Mouse (Mus musculus) splenic B cell, adult 2 months (primary cell): ENCODE data around the gene Fbxw4.
"Not testable (repeated sequence)": the region's sequence is repeated elsewhere in the genome, so short reads cannot be mapped to it uniquely, and the experiment has no call there.

Experiments used
- DNase-seq: peaks from one replicate; pipeline ENCODE4 v3.0.0-alpha.2; 2011; ENCODE audit warnings: low read depth, low spot score
- H3K27me3 ChIP-seq: 2 replicates; pipeline ENCODE4 v1.6.1; 2012; ENCODE audit warnings: mild to moderate bottlenecking, low read length, moderate library complexity, mixed read lengths; ENCODE audit not compliant: control insufficient read depth, poor library complexity, insufficient read depth, severe bottlenecking
- H3K36me3 ChIP-seq: 2 replicates; pipeline ENCODE4 v1.6.1; 2012; ENCODE audit warnings: mild to moderate bottlenecking, low read length, moderate library complexity, mixed read lengths; ENCODE audit not compliant: control insufficient read depth, poor library complexity, insufficient read depth, severe bottlenecking

The Fbxw4 gene

DNA sequence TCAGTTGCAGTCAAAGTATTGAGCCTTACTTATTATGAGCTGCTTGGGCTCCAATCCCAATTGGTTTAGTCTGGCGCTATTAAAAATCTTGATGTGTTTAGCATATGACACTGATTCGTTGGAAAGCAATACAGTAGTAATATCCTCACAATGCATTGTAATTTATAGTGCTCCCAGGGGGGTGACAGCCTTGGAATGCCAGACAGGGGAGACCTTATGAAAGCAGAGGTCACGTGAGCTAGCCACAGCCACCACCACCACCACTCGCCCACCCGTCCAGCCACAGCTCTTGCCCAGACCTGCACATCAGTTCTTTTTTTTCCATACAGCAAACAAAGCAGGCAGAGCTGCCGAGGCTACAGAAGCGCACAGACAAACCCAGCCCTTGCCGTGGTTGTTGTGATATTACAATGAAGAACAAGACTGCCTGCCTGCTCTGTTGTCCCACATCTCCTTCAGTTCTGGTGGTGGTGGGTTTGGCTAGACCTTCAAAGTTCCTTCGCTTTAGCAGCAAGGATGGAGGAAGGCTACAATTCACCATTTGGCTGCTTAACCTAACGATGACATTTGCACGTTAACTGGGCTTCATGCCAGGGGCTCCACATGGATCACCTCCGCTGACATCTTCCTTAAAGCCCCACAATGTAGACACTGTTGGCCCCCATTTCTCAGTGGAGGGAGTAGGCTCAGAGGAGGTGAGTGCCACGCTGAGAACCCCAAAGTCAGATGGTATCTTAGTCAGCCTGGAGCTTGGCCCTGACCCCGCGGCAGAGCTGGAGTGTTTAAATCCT, 94.0 kb downstream of the Fbxw4 start:
- Histone ChIP-seq H3K27me3 (no peaks in the 10 kb centered on the region), H3K36me3 (no peaks in the 10 kb centered on the region)
- no peak for DNase-seq

DNA sequence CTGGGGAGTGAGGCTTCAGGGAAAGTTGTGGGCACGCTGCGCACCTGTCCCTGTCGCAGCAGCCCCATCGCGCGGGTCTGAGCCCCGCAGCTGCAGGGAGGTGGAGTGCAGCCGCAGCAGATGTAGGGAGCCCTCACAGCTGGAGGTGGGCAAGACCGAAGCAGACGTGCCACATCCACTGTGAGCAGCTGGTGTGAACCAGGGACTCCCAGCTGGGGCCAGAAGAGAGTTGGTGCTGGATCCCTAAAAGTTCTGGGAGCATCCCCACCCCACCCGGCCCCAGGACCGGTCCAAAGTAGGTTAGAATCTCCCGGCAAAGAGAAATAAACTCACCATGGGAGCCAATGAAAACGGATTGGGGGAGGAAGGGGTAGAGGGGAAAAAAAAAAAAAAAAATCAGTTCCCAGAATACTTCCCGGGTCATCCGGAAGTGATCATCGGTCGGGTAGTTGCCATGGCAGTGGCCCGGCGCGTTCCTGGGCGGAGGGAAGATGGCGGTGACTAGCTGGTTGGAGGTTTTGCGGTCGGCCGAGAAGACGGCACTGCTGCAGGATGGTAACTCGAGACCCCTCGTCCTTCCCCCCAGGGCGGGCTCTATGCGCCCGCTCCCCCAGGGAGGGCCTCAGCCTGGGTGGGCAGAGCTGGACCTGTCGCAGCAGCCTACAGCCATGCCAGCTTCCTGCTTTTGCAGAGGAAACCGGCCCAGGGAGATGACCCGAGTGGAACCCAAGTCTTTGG, 99.8 kb downstream of the Fbxw4 start, which contains the start of the genes Poll and Gm17018:
Poll (minus strand) TSS at position 379 of the 738 bp plus-strand sequence.
Gm17018 (plus strand) TSS at position 463 of the 738 bp plus-strand sequence.
- Histone ChIP-seq H3K27me3 (no peaks in the 10 kb centered on the region), H3K36me3 (no peaks in the 10 kb centered on the region; the same call in 1 of the 2 replicates)
- DNase-seq, result peak; percentile 82

DNA sequence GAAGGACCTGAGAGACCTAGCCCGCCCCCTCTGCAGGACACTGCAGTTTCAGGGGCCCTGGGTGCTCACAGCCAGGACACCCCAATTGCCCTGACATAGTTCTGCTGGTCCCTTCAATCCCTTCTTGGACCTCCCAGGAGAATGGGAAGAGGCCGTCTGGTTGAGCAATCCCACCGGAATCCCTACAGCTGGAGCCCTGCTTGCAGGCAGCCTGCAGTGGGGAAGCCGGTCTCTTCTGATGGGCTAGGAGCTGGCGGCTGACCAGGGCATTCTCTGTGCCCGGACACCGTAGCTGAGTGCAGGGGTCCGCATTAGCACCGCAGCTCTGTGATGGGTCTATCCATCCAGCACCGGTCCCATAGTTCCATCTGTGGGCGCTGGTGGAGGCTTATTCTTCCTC, 106.0 kb downstream of the Fbxw4 start:
- Histone ChIP-seq H3K36me3 (peaks cover 2% of the 10 kb centered on the region; the same call in 1 of the 2 replicates), H3K27me3 (no peaks in the 10 kb centered on the region)
- no peak for DNase-seq

DNA sequence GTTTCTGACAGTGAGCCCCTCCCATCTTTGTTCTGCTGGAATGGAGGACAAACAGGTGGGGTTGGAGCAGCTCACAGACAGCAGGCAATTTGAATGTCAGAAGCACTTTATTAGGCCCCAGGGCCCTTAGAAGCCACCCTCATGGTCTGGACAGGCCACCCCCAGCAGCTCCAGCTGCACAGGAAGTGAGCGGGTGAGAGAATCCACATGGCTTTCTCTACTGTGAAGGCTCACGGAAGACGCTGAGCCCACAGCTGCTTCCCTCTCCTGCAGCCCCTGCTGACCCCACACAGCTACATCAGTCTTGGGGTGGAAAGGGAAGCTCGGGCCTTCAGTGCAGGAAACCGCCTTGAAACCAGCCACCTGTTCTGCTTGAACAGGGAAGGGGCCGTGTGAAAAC, 107.9 kb downstream of the Fbxw4 start:
- no peaks in the 10 kb centered on the region for H3K27me3 ChIP-seq
- no peak for DNase-seq
- H3K36me3 ChIP-seq, result 0 out of 2 replicates have a peak, but pooled peaks cover 2% of the 10 kb centered on the region

GRCm38 (mm10) chr19:45549948-45550347, 110.2 kb downstream of the Fbxw4 start:
- Histone ChIP-seq H3K36me3 (0 out of 2 replicates have a peak, but pooled peaks cover 2% of the 10 kb centered on the region), H3K27me3 (no peaks in the 10 kb centered on the region)
- DNase-seq, result no peak

DNA sequence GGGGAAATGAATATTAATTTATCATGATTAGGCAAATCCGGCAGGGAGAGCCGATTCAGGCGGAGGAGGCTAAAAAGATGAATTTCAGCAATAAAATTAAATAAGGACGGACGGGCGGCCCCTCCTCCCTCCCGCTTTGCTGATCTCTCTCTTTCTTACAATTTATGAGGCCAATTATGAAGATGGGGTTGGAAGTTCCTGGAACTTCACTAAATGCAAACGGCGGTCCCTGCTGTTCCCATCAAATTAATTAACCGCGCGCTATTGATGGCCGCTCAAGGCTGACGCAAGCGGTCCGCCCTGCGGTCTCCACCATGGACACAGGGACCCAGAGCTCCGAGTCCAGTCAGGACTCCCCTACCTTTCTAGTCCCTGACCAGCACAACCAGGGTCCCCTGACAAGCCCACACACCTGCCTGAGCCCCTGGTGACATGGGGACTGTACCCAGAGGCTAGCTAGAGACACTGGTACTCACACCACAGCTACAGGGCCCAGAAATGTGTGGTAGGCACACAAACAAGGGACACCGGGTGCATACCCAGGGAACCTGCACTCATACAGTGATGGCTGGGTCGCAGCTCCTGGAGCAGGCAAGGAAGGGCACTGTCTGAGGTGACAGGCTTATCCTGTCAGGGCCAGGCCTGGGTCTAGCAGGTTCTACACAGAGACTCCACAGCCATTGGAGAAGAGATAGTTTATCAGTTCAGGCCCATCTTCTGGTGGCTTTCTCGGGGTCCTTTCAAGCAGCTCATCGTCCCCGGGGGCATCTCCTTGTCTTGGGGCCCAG, 110.8 kb downstream of the Fbxw4 start:
- DNase-seq, result no peak
- H3K36me3 ChIP-seq, result no peaks in the 10 kb centered on the region
- H3K27me3 ChIP-seq, result no peaks in the 10 kb centered on the region

DNA sequence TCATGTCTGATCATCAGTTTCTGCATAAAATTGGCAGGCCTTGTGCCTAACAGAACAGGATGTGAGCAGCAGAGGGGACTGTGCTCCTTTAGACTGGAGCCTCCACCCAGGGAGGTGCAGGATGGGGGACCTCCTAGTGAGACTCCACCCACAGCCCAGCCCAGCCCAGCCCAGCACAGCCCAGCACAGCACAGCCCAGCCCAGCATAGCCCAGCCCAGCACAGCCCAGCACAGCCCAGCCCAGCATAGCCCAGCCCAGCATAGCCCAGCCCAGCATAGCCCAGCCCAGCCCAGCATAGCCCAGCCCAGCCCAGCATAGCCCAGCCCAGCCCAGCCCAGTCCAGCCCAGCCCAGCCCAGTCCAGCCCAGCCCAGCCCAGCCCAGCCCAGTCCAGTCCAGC, 111.9 kb downstream of the Fbxw4 start:
- H3K27me3 ChIP-seq, H3K36me3 ChIP-seq, DNase-seq: not testable (repeated sequence)

GRCm38 (mm10) chr19:45544925-45545321, 115.2 kb downstream of the Fbxw4 start:
- H3K36me3 ChIP-seq, result no peaks in the 10 kb centered on the region
- DNase-seq, result peak; percentile 81
- H3K27me3 ChIP-seq, result no peaks in the 10 kb centered on the region

DNA sequence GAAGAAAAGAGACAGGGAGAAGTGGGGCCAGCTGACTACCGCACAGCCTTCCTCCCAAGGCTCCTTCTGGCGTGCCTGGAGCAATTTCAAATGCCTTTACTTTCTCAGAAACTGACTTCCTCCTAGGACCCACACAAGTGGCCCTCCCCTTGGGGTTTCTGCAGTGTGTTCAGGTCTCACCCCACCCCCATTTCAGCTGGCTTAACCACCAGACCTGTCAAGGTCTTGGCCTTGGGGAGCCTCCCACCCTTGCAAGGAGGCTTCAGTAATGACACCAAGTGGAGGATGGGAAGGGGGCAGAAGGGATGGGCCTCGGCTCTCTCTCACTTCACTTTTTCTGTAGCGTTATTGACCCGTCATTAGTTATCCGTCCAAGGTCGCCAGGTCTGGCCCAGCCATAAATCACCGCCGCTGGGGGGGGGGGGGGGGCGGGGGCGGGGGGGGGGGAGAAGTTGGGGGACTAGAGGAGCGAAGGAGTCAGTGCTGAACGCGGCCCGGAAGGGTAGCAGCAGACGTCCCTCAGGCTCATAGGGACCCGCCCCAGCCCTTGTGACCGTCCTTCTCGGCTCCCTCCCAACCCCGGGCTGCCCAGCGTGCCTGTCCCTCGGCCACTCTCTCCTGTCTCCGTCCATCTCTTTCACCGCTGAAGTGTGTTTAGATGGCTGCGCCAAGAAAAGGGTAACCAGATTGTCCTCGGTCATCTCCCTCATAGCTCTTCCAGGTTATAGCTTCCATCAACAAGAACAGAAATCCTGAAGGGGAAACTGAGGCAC, 115.8 kb downstream of the Fbxw4 start:
- Histone ChIP-seq H3K36me3 (no peaks in the 10 kb centered on the region), H3K27me3 (no peaks in the 10 kb centered on the region)
- peak; percentile 57 for DNase-seq

GRCm38 (mm10) chr19:45542061-45542460, 118.1 kb downstream of the Fbxw4 start:
- Histone ChIP-seq H3K27me3 (no peaks in the 10 kb centered on the region), H3K36me3 (no peaks in the 10 kb centered on the region)
- no peak for DNase-seq

DNA sequence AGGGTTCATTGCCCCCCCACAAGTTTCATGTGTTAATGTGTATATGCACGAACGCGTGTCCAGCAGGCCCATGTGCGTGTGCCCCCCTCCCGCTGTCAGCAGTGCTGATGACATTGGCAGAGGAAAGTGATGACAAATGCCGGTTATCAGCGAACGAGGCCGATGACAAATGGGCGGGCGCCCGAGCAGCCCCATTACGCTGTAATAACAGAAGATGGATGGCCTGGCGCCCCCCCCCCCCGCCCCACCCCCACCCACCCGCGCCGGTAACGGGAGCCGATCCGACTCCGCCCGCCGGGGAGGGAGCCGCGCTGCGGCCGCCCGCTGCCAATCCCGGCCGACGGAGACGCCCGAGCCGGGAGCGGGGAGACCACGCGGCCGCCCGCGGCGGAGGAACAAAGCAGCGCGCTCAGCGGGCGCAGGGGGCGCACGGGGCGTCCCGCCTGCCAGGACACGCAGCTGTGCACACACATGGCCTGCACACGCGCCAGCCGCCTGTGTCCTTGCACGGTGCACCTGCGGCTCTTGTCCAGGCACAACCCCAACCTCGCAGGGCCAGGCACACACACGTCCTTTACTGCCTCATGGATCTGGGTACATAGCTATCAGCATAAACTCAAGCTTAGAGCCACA, 118.6 kb downstream of the Fbxw4 start:
- peak; percentile 50 for DNase-seq
- Histone ChIP-seq H3K27me3 (no peaks in the 10 kb centered on the region), H3K36me3 (no peaks in the 10 kb centered on the region)

DNA sequence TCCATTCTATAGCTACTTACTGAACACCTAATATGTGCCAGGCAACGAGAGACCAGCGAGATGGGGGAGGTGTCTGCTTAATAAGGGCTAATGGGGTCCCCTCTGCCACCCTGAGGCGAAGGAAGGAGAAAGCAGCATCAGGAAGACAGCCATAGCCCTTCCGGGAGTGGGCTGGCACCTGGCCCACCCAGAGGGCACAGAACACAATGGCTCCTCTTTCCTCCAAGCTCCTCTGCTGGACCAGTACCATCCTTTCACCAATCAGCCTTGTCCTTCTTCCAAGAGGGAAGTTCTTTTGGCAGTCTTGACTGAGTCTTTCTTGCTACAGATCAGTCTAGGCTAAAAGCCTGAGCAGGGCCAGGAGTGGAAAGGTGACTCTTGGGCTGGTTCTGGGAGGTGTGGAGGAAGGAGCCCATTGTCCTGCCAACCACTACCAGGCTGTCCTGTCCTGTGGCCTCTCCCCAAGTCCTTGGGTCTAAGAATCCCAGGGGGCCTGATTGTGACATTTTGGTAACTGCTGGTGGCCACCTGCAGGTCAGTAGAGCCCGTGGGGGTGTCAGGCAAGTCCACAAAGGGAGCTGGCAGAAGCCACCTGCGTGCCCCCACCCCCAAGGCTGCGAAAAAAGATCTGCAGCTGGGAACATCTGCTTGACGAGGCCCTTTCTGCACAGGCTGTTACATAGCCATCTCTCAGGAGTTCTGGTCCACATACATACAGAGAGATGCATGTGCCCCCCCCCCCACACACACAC, 119.3 kb downstream of the Fbxw4 start:
- Histone ChIP-seq H3K36me3 (no peaks in the 10 kb centered on the region), H3K27me3 (no peaks in the 10 kb centered on the region)
- no peak for DNase-seq

GRCm38 (mm10) chr19:45537505-45537904, 122.6 kb downstream of the Fbxw4 start:
- Histone ChIP-seq H3K27me3 (no peaks in the 10 kb centered on the region), H3K36me3 (no peaks in the 10 kb centered on the region)
- peak; percentile 77 for DNase-seq
